17 mouse cellular contexts compared by ENCODE assay signal in the genomic region with DNA sequence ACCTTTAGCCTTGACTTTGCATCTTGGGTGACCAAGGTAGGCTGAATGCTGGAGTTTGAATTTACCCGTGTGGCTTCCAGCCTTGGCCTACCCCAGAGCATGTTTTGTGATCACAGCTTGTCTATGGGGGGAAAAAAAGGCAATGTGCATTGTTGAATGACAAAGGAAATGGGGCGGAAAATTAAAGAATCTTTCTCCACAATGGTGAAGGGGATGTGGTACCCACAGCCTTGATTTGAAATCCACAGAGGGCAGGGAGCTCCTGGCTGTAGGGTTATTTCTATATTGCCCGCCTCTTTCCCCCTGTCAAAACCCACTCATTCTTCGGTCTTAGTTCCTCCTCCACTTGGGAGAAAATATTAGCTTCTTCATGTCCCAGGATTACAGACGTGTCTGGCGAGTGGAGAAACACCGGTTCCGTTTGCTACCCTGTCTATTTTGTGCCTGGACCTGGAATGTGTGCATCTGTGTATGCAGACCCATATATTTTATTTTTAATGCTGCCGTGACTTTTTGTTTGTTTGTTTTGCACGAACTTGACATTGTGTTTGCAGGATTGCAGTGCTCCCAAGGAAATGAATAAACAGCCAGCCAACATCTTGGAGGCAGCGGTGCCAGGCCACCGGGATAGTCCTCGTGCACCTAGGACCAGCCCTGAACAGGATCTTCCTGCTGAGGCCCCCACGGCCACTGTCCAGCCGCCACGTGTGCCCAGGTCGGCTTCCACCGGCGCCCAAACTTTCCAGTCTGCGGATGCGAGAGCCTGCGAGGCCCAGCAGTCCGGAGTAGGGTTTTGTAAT. TPM values are rescaled to one million over a fixed set of nuclear protein-coding genes. Genes with fewer than 3 reads are reported as not detected.
A peak's percentile ranks its signal among the peaks of the same experiment; 100 is the strongest.
DNase-seq lines count a peak whose midpoint lies in the region; ATAC-seq lines count a peak whose summit lies in the region.
"Had no signal": no experiment of that assay in that cellular context is flagged by ENCODE, and none has a peak within 500 bp of the region (broad histone marks: within the 10 kb centered on the region; RNA-seq: fewer than 3 reads in every experiment).

No protein-coding gene starts in this region.

- peak overlapping the region; percentile 8; the same call in 1 of the 2 replicates for H3K4me2 ChIP-seq in forebrain, embryonic 13.5 days
- H3K4me2 ChIP-seq in forebrain, embryonic 14.5 days (ENCODE audit: low read length), result no peak overlapping the region
- peak overlapping the region; percentile 13; the same call in 1 of the 2 replicates for H3K4me2 ChIP-seq in midbrain, embryonic 11.5 days
- H3K4me2 ChIP-seq in neural tube, embryonic 13.5 days, result peak overlapping the region; percentile 61

- peaks cover 12% of the 10 kb centered on the region for H3K4me1 ChIP-seq in forebrain, embryonic 13.5 days
- 0 out of 2 replicates have a peak, but pooled peaks cover 2% of the 10 kb centered on the region for H3K4me1 ChIP-seq in forebrain, embryonic 14.5 days (ENCODE audit: control insufficient read depth, insufficient read depth, low read length)
- H3K4me1 ChIP-seq in hindbrain, embryonic 10.5 days (replicated peaks), result peaks cover 27% of the 10 kb centered on the region; the same call in 1 of the 2 replicates
- peaks cover 18% of the 10 kb centered on the region for H3K4me1 ChIP-seq in midbrain, embryonic 11.5 days (ENCODE audit: control insufficient read depth, insufficient read depth, low read length)
- peaks cover 42% of the 10 kb centered on the region for H3K4me1 ChIP-seq in neural tube, embryonic 13.5 days (replicated peaks)

- H3K27ac ChIP-seq in forebrain, embryonic 13.5 days, result no peak overlapping the region
- no peak overlapping the region for H3K27ac ChIP-seq in forebrain, embryonic 14.5 days (ENCODE audit: low read depth, low read length)
- H3K27ac ChIP-seq in hindbrain, embryonic 10.5 days, result peak overlapping the region; percentile 53; the same call in 1 of the 2 replicates
- H3K27ac ChIP-seq in midbrain, embryonic 11.5 days (ENCODE audit: low read depth, low read length), result no peak overlapping the region
- H3K27ac ChIP-seq in neural tube, embryonic 13.5 days (replicated peaks), result peak overlapping the region; percentile 94
- H3K27ac ChIP-seq: gastrocnemius, adult 2 months; heart, adult 2 months had no signal

- no peak overlapping the region for H3K9ac ChIP-seq in forebrain, embryonic 13.5 days
- no peak overlapping the region for H3K9ac ChIP-seq in forebrain, embryonic 14.5 days (ENCODE audit: low read length)
- no peak overlapping the region for H3K9ac ChIP-seq in midbrain, embryonic 11.5 days (ENCODE audit: low read length)
- H3K9ac ChIP-seq in neural tube, embryonic 13.5 days, result peak overlapping the region; percentile 87

- WGBS in forebrain, embryonic 13.5 days, result 2% methylated on average over 23 of the region's 23 CpGs
- WGBS in forebrain, embryonic 14.5 days, result 2% methylated on average over 23 of the region's 23 CpGs
- WGBS in hindbrain, embryonic 10.5 days, result 3% methylated on average over 23 of the region's 23 CpGs
- WGBS in midbrain, embryonic 11.5 days, result 2% methylated on average over 23 of the region's 23 CpGs
- WGBS in neural tube, embryonic 13.5 days, result 2% methylated on average over 23 of the region's 23 CpGs

- no peak for DNase-seq in forebrain, embryonic 14.5 days (ENCODE audit: low spot score)
- DNase-seq in hindbrain, embryonic 10.5 days (ENCODE audit: low spot score), result peak; percentile 41
- peak; percentile 93 for DNase-seq in midbrain, embryonic 11.5 days (ENCODE audit: low spot score, missing footprints)
- no peak for DNase-seq in layer of hippocampus, adult 18-20 months (ENCODE audit: low spot score in 2 of 2)
- no peak for DNase-seq in c-Kit-positive CD71-positive TER-119-positive erythroid progenitor cells, embryonic 14.5 days (ENCODE audit: low spot score)
- no peak for DNase-seq in ovary, adult 18-20 months (ENCODE audit: low spot score)
- DNase-seq: adrenal gland, postnatal 14 days; gastrocnemius, adult 2 months; heart, adult 2 months; liver; thymus, adult 18-20 months had no signal

- no peaks in the 10 kb centered on the region for H3K36me3 ChIP-seq in forebrain, embryonic 13.5 days (ENCODE audit: poor library complexity, severe bottlenecking)
- H3K36me3 ChIP-seq in forebrain, embryonic 14.5 days (ENCODE audit: control insufficient read depth, insufficient read depth, low read length), result no peaks in the 10 kb centered on the region
- H3K36me3 ChIP-seq in hindbrain, embryonic 10.5 days, result no peaks in the 10 kb centered on the region
- no peaks in the 10 kb centered on the region for H3K36me3 ChIP-seq in midbrain, embryonic 11.5 days (ENCODE audit: control insufficient read depth, insufficient read depth, low read length)
- no peaks in the 10 kb centered on the region for H3K36me3 ChIP-seq in neural tube, embryonic 13.5 days

- peak overlapping the region; percentile 6; the same call in 1 of the 2 replicates for H3K4me3 ChIP-seq in forebrain, embryonic 13.5 days
- no peak overlapping the region for H3K4me3 ChIP-seq in forebrain, embryonic 14.5 days (ENCODE audit: low read depth, low read length)
- peak overlapping the region; percentile 18; the same call in 1 of the 2 replicates for H3K4me3 ChIP-seq in hindbrain, embryonic 10.5 days
- peak overlapping the region; percentile 7; the same call in 1 of the 2 replicates for H3K4me3 ChIP-seq in midbrain, embryonic 11.5 days (ENCODE audit: low read depth, low read length)
- peak overlapping the region; percentile 52 for H3K4me3 ChIP-seq in neural tube, embryonic 13.5 days
- H3K4me3 ChIP-seq: gastrocnemius, adult 2 months; heart, adult 2 months had no signal

- H3K9me3 ChIP-seq in forebrain, embryonic 13.5 days (replicated peaks), result no peaks in the 10 kb centered on the region
- H3K9me3 ChIP-seq in forebrain, embryonic 14.5 days (replicated peaks; ENCODE audit: control insufficient read depth, low read length), result no peaks in the 10 kb centered on the region
- no peaks in the 10 kb centered on the region for H3K9me3 ChIP-seq in hindbrain, embryonic 10.5 days
- H3K9me3 ChIP-seq in midbrain, embryonic 11.5 days (ENCODE audit: control insufficient read depth, low read length), result no peaks in the 10 kb centered on the region
- H3K9me3 ChIP-seq in neural tube, embryonic 13.5 days, result no peaks in the 10 kb centered on the region

- H3K27me3 ChIP-seq in forebrain, embryonic 13.5 days, result peaks cover 100% of the 10 kb centered on the region
- peaks cover 90% of the 10 kb centered on the region for H3K27me3 ChIP-seq in forebrain, embryonic 14.5 days (replicated peaks; ENCODE audit: control insufficient read depth, insufficient read depth, low read length)
- H3K27me3 ChIP-seq in hindbrain, embryonic 10.5 days (ENCODE audit: insufficient read depth, poor library complexity, severe bottlenecking), result peaks cover 100% of the 10 kb centered on the region
- peaks cover 100% of the 10 kb centered on the region for H3K27me3 ChIP-seq in midbrain, embryonic 11.5 days (ENCODE audit: control insufficient read depth, insufficient read depth, low read length)
- peaks cover 98% of the 10 kb centered on the region for H3K27me3 ChIP-seq in neural tube, embryonic 13.5 days

- ATAC-seq in forebrain, embryonic 13.5 days, result no peak
- no peak for ATAC-seq in forebrain, embryonic 14.5 days
- ATAC-seq in midbrain, embryonic 11.5 days (ENCODE audit: low FRiP score), result no peak
- no peak for ATAC-seq in neural tube, embryonic 13.5 days (ENCODE audit: low read depth)

RNA-seq across cellular contexts. Expression of gene Slc6a5, which starts 1.4 kb away (rescaled TPM):
- polyA plus RNA-seq in forebrain, embryonic 13.5 days (2015; fragmentation: Nextera tagmentation; extraction: Ambion mirVana), result 0.08 TPM in 1 of 2 replicates, not detected in the other
- polyA plus RNA-seq in forebrain, embryonic 14.5 days (2014; fragmentation: Nextera tagmentation; extraction: Ambion mirVana), result not detected in 2 replicates
- polyA plus RNA-seq in hindbrain, embryonic 10.5 days (2016; fragmentation: Nextera tagmentation; extraction: Ambion mirVana), result 0.60 and 4.1 TPM in 2 replicates
- 0.07 TPM in 1 of 2 replicates, not detected in the other for polyA plus RNA-seq in midbrain, embryonic 11.5 days (2014; fragmentation: Nextera tagmentation; extraction: Ambion mirVana)
- polyA plus RNA-seq in neural tube, embryonic 13.5 days (2015; fragmentation: Nextera tagmentation; extraction: Ambion mirVana), result 14.3 and 14.4 TPM in 2 replicates
- under 1 TPM; 0.05 to 0.07 TPM for total RNA-seq in layer of hippocampus, adult 18-20 months (2021)
- total RNA-seq: gastrocnemius, adult 2 months; heart, adult 2 months; heart, postnatal 25 days; MEL had no signal
- polyA plus RNA-seq: C2C12; lung, embryonic 16.5 days had no signal

Comparison
In these comparisons a context has a peak if more than half of its experiments do, and no peak if none do; other contexts are left out.
1. H3K27ac ChIP-seq: peak in hindbrain, embryonic 10.5 days (single experiment) and neural tube, embryonic 13.5 days (single experiment); none in forebrain, embryonic 13.5 days (single experiment), forebrain, embryonic 14.5 days (single experiment) and midbrain, embryonic 11.5 days (single experiment).
2. DNase-seq: peak in hindbrain, embryonic 10.5 days (single experiment) and midbrain, embryonic 11.5 days (single experiment); none in forebrain, embryonic 14.5 days (single experiment), layer of hippocampus, adult 18-20 months (0 of 2), c-Kit-positive CD71-positive TER-119-positive erythroid progenitor cells, embryonic 14.5 days (single experiment) and ovary, adult 18-20 months (single experiment).